Mouse (Mus musculus) MEL (cell line): ENCODE data around the gene Zfp384.

ENCODE experiments used
- CTCF ChIP-seq, 3 experiments: IDR thresholded peaks in 2 of 3; conservative IDR thresholded peaks in 1 of 3; 2 replicates each; pipeline ENCODE4 v1.5.1; 2011 to 2012; ENCODE audit warnings: low read length in 3 of 3, low read depth in 2 of 3, mild to moderate bottlenecking in 2 of 3, improper control_type of control experiment in 1 of 3, inconsistent platforms in 1 of 3, mixed read lengths in 1 of 3, moderate library complexity in 1 of 3; ENCODE audit not compliant: control insufficient read depth in 1 of 3, insufficient read depth in 1 of 3, poor library complexity in 1 of 3, severe bottlenecking in 1 of 3
- MXI1 ChIP-seq: IDR thresholded peaks from 2 replicates; pipeline ENCODE4 v1.6.1; 2011; ENCODE audit warnings: mild to moderate bottlenecking, low read depth, low read length, improper control_type of control experiment
- NELFE ChIP-seq: IDR thresholded peaks from 2 replicates; pipeline ENCODE4 v1.6.1; 2011; ENCODE audit warnings: low read depth, low read length, improper control_type of control experiment

- no peak for TF ChIP-seq NELFE
- no peak for TF ChIP-seq CTCF (IDR thresholded peaks at IDR 0.05 in 2 of 3, conservative IDR thresholded peaks at IDR 0.05 in 1 of 3; ENCODE audit: control insufficient read depth in 1 of 3, insufficient read depth in 1 of 3, low read depth in 2 of 3, low read length in 3 of 3, poor library complexity in 1 of 3, severe bottlenecking in 1 of 3)
- no peak for TF ChIP-seq MXI1
Observed at GRCm38 (mm10) chr6:125062511-125062910, 53.6 kb downstream of the Zfp384 start.
